19 mouse cellular contexts compared by ENCODE assay signal in the genomic region with DNA sequence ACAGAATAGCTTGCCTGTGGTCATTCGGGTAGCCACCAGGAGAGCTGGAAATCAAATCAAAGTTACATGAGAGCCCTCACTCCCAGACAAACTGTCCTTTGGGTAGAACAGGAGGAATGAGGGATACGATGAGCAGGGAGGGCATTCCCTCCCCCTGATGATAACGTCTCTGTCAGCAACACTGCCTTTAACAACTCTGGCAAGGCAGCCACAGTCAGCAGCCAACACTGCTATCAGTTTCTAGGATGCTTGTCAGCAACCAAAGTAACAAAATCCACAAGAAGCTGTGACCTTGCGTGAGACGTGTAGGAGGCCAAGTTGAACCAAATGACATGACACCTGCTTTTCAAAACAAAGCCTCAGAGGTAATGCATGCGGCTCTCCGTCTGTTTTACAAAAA.
DNase-seq lines count a peak whose midpoint lies in the region; ATAC-seq lines count a peak whose summit lies in the region.
"Had no signal": no experiment of that assay in that cellular context is flagged by ENCODE, and none has a peak within 500 bp of the region (broad histone marks: within the 10 kb centered on the region; RNA-seq: fewer than 3 reads in every experiment).

No protein-coding gene starts in this region.

- peaks cover 7% of the 10 kb centered on the region; the same call in 1 of the 2 replicates for H3K4me1 ChIP-seq in forebrain, embryonic 16.5 days (replicated peaks; ENCODE audit: control insufficient read depth, insufficient read depth, low read length)
- no peaks in the 10 kb centered on the region for H3K4me1 ChIP-seq in forebrain, embryonic 13.5 days
- no peaks in the 10 kb centered on the region for H3K4me1 ChIP-seq in kidney, embryonic 15.5 days
- H3K4me1 ChIP-seq: hindbrain, embryonic 15.5 days; intestine, embryonic 15.5 days; limb, embryonic 13.5 days; liver, embryonic 13.5 days; lung, embryonic 15.5 days; midbrain, embryonic 12.5 days; stomach, embryonic 15.5 days had no signal

- no peak overlapping the region for H3K4me2 ChIP-seq in forebrain, embryonic 16.5 days (ENCODE audit: low read length)
- H3K4me2 ChIP-seq in forebrain, embryonic 13.5 days: no peak overlapping the region
- no peak overlapping the region for H3K4me2 ChIP-seq in kidney, embryonic 15.5 days
- H3K4me2 ChIP-seq: hindbrain, embryonic 15.5 days; intestine, embryonic 15.5 days; limb, embryonic 13.5 days; liver, embryonic 13.5 days; lung, embryonic 15.5 days; midbrain, embryonic 12.5 days; stomach, embryonic 15.5 days had no signal

- no peak overlapping the region for H3K4me3 ChIP-seq in forebrain, embryonic 16.5 days (replicated peaks; ENCODE audit: low read length)
- H3K4me3 ChIP-seq in forebrain, embryonic 13.5 days: no peak overlapping the region
- no peak overlapping the region for H3K4me3 ChIP-seq in kidney, embryonic 15.5 days (replicated peaks)
- H3K4me3 ChIP-seq: erythroblast, embryonic 14.5 days; hindbrain, embryonic 15.5 days; intestine, embryonic 15.5 days; limb, embryonic 13.5 days; liver, embryonic 13.5 days; lung, embryonic 15.5 days; midbrain, embryonic 12.5 days; stomach, embryonic 15.5 days had no signal

- DNase-seq in left cerebral cortex, postnatal 4 days: peak; percentile 8
- no peak for DNase-seq in left cerebral cortex, adult 11 months (ENCODE audit: low spot score)
- DNase-seq in heart, postnatal 14 days: peak; percentile 7 to 13
- DNase-seq in lung, postnatal 14 days: no peak
- DNase-seq: adrenal gland, adult 2 months; gastrocnemius, postnatal 10 days; kidney, postnatal 4 days; liver, embryonic 13.5 days; retina, postnatal 1 day had no signal

- H3K9me3 ChIP-seq in forebrain, embryonic 16.5 days (ENCODE audit: control insufficient read depth, low read length): no peaks in the 10 kb centered on the region
- no peaks in the 10 kb centered on the region for H3K9me3 ChIP-seq in forebrain, embryonic 13.5 days (replicated peaks)
- H3K9me3 ChIP-seq in kidney, embryonic 15.5 days (replicated peaks): no peaks in the 10 kb centered on the region
- H3K9me3 ChIP-seq: hindbrain, embryonic 15.5 days; intestine, embryonic 15.5 days; limb, embryonic 13.5 days; liver, embryonic 13.5 days; lung, embryonic 15.5 days; midbrain, embryonic 12.5 days; stomach, embryonic 15.5 days had no signal

- no peaks in the 10 kb centered on the region for H3K27me3 ChIP-seq in forebrain, embryonic 16.5 days (replicated peaks; ENCODE audit: control insufficient read depth, insufficient read depth, low read length)
- no peaks in the 10 kb centered on the region for H3K27me3 ChIP-seq in forebrain, embryonic 13.5 days
- no peaks in the 10 kb centered on the region for H3K27me3 ChIP-seq in kidney, embryonic 15.5 days
- H3K27me3 ChIP-seq: hindbrain, embryonic 15.5 days; intestine, embryonic 15.5 days; limb, embryonic 13.5 days; liver, embryonic 13.5 days; lung, embryonic 15.5 days; midbrain, embryonic 12.5 days; stomach, embryonic 15.5 days had no signal

- intact Hi-C loops in left cerebral cortex, postnatal 4 days (cut with DNase I): no loop called here
- intact Hi-C loops in heart, postnatal 14 days (cut with DNase I): no loop called here

- no peak overlapping the region for H3K9ac ChIP-seq in forebrain, embryonic 16.5 days (replicated peaks; ENCODE audit: low read depth, low read length)
- H3K9ac ChIP-seq in forebrain, embryonic 13.5 days: no peak overlapping the region
- H3K9ac ChIP-seq in kidney, embryonic 15.5 days: no peak overlapping the region
- H3K9ac ChIP-seq: hindbrain, embryonic 15.5 days; intestine, embryonic 15.5 days; limb, embryonic 13.5 days; liver, embryonic 13.5 days; lung, embryonic 15.5 days; midbrain, embryonic 12.5 days; stomach, embryonic 15.5 days had no signal

- H3K27ac ChIP-seq in forebrain, embryonic 16.5 days (ENCODE audit: low read length): peak overlapping the region; percentile 90
- no peak overlapping the region for H3K27ac ChIP-seq in forebrain, embryonic 13.5 days
- H3K27ac ChIP-seq in kidney, embryonic 15.5 days: no peak overlapping the region
- H3K27ac ChIP-seq: hindbrain, embryonic 15.5 days; intestine, embryonic 15.5 days; limb, embryonic 13.5 days; liver, embryonic 13.5 days; lung, embryonic 15.5 days; midbrain, embryonic 12.5 days; stomach, embryonic 15.5 days had no signal

- peak; percentile 64 for ATAC-seq in forebrain, embryonic 16.5 days
- no peak for ATAC-seq in forebrain, embryonic 13.5 days
- no peak for ATAC-seq in kidney, embryonic 15.5 days (replicated peaks; ENCODE audit: low FRiP score)
- ATAC-seq: intestine, embryonic 15.5 days had no signal

- no peaks in the 10 kb centered on the region for H3K36me3 ChIP-seq in forebrain, embryonic 16.5 days (ENCODE audit: control insufficient read depth, insufficient read depth)
- no peaks in the 10 kb centered on the region for H3K36me3 ChIP-seq in forebrain, embryonic 13.5 days (ENCODE audit: poor library complexity, severe bottlenecking)
- H3K36me3 ChIP-seq in kidney, embryonic 15.5 days: no peaks in the 10 kb centered on the region
- H3K36me3 ChIP-seq: hindbrain, embryonic 15.5 days; intestine, embryonic 15.5 days; limb, embryonic 13.5 days; liver, embryonic 13.5 days; lung, embryonic 15.5 days; midbrain, embryonic 12.5 days; stomach, embryonic 15.5 days had no signal

- 61% methylated on average over 7 of the region's 7 CpGs for WGBS in forebrain, embryonic 16.5 days
- 81% methylated on average over 7 of the region's 7 CpGs for WGBS in forebrain, embryonic 13.5 days
- WGBS in kidney, embryonic 15.5 days: 32% methylated on average over 7 of the region's 7 CpGs

Comparison
In these comparisons a context has a peak if more than half of its experiments do, and no peak if none do; other contexts are left out.
1. DNase-seq: peak in left cerebral cortex, postnatal 4 days (single experiment) and heart, postnatal 14 days (2 of 2); none in left cerebral cortex, adult 11 months (single experiment) and lung, postnatal 14 days (single experiment).